Mouse (Mus musculus) lung, postnatal 14 days (tissue): ENCODE results near the gene Crtc1.

ENCODE experiments used
- DNase-seq: peaks from one replicate; pipeline ENCODE4 v3.0.0; 2021

Crtc1 gene

DNA sequence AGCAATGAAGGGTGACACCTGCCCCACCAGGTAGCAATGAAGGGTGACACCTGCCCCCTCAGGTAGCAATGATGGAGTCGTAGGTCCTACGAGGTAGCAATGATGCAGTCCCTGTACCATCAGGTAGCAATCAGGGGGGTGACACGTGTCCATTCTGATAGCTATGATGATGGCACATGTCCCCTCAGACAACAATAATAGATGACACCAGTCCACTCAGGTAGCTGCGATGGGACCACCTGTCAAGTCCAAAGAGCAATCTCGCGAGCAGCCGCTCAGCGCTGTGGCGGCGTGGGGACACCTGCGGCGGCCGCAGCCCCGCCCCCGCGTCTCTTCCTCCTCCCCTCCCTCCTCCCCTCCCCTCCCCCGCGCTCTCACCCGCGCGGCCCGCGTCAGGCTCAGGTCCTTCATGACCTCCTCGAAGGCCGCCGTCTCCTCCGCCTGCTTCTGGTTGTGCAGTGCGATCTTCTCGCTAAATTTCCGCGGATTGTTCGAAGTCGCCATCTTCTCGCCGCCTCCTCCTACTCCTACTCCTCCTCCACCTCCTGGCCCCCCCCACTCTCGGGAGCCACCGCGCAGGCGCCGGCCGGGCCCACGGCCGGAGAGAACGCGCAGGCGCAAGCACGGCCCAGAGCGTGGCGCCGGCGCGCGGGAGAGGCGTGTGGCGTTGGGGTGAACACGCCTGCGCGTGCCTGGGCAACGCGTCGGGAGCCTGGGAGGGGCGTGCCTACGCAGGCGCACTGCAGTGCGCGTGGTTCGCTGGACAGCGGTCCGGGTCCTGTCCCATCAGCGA lies at the start of gene Crtc1:
Gene Crtc1 (minus strand): TSS at position 525 of the 793 bp plus-strand sequence.
- peak; percentile 97 for DNase-seq

DNA sequence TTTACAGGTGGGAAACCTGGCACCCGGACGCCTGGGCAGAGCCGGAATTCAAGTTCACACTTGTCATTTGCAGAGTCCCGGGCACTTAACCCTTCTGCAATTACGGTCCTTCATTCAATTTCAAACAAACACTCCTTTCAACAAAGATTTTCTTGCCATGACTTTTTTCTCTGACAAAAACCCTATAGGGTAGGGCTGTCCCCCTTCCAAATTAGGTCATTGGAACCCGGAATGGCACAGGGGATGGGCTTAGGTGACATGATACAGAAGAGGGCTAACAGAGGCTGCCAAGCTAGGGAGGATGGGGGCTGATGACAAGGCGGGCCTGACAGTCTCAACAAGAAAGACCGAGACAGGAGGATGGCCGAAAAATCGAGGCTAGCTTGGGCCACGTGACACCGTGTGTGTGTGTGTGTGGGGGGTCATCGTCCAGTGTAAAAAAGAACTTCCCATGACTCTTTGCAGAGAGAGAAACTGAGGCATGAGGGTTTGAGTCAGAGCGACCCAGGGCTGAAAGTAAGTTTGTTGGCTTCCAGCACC lies 49.6 kb upstream of the Crtc1 start:
- DNase-seq = no peak

DNA sequence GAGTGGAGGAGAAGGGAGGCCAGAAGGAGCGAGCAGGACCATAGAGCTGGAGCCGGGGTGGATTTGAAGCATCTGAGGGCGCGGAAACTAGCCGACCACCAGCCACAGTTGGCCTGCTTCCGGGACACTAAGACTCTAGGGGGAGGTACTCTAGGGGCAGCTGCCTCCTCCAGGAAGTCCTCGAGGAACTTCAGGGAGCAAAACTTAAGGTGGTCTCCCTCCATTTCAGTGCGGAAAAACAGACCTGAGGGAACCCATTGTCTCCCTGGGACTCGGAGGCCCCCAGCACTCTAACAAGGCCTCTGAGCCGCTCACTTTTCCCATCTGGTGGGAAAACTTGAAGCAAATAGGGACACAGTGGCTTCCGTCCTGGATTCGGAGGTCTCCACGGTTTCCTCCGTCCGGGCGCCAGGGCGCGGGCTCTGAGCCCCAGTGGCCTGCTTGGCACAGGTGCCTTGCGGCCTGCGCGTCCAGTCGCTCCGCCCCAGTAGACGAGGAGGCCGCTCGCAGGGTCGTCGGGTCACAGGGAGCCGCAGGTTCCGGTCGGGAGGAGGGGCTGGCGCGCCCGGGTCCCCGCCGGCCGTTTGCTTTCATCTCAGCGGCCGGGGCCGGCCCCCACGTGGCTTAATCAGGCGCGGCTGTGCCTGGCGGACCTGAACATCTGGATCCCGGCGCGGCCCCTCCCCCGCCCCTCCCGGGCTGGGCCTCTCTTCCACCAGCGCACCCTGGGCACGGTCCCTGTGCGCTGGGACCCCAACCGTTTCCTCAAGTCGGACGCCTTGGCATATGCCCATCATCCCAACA lies 48.8 kb upstream of the Crtc1 start:
- peak; percentile 54 for DNase-seq

GRCm38 (mm10) chr8:70486941-70487520 lies 47.7 kb upstream of the Crtc1 start, which contains the start of gene Tmem59l:
Tmem59l (minus strand) TSS chr8:70487358.
- no peak for DNase-seq

GRCm38 (mm10) chr8:70486191-70486681 lies 46.9 kb upstream of the Crtc1 start:
- DNase-seq = no peak

DNA sequence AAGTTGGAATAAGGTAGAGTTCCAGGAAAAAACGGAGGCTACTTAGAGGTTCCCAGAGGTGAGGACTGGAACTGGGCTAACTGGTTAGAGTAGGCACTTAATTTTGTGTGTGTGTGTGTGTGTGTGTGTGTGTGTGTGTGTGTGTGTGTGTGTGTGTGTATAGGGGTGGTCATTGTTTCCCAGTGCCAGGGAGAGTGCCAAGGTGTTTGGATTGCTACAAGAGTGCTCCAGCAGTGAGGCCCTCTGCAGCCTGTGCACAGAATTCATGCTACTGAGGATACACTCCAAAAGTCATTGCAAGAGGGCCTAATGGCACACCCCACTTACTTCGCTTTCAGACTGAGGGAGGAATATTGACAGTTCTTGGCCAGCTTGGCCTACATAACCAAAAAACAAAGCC lies 43.6 kb upstream of the Crtc1 start:
- no peak for DNase-seq

GRCm38 (mm10) chr8:70481908-70482307 lies 42.5 kb upstream of the Crtc1 start:
- DNase-seq = no peak

DNA sequence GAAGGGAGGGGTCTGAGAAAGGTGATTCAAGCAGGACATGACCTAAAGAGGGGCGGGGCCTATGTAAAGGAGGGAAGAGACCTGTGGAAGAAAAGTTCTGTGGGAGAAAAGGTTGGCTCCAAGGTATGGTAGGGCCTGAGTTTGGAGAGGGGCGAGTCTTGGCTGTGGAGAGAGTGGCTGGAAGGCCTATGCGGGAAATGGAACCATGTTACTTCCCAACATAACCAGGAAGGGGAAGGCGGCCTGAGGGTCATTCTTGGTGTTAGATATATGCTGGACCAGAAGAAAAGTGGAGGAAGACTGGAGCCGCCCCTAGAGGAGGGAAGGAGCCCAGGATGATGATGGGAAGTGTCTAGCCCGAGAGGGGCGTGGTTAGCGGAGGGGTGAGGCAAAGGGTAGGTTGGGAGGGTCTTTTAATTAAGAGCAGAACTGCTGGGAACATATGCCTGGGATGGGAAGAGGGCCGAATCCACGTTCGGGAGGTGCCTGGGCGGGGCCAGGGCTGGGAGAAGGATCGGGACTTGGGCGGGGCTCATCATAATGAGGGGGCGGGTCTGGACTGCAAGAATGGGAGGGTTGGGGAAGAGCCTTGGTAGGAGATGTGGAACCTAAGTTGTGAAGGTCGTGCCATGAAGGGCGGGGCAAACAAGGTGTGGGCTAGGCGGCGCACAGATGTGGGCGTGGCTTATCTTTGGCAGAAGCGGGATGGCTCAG lies 38.0 kb upstream of the Crtc1 start:
- no peak for DNase-seq

GRCm38 (mm10) chr8:70476333-70477268 lies 37.2 kb upstream of the Crtc1 start, which contains the start of gene Klhl26:
Klhl26 (minus strand) TSS chr8:70476968.
- peak; percentile 98 for DNase-seq

DNA sequence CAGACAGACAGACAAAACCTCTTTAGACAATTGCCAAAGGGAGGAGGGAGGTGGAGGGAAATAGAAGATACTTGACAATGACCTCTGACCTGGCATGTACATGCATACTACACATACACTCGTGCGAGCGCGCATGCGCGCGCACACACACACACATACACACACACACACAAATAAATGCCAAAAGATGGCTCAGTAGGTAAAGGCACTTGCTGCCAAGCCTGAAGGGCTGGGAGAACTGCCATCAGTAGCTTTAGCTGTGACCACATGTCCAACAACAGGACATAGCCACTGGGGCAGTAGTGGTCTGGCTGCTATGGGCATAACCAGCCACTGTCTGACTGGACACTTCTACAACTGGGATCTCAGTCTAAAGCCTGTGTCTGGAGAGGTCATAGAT lies 32.5 kb upstream of the Crtc1 start:
- DNase-seq = no peak

DNA sequence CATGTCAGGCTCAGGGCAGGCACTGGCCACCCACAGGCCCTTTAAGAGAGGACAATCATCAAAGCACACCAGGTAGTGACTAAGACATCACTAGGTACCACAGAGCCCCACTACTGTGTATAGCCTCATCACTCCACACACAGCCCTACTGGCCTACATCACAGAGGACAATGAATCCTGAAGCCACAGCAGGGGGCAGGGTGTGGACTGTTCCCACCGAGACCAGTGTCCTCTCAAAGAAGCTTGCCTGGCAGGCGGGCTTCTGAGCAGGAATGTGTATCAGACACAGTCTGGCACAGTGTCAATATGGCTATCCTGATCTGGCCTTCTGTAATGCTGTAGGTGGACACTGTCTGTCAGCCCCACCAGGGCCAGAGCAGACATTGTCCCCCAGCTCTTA lies 30.6 kb upstream of the Crtc1 start:
- no peak for DNase-seq

DNA sequence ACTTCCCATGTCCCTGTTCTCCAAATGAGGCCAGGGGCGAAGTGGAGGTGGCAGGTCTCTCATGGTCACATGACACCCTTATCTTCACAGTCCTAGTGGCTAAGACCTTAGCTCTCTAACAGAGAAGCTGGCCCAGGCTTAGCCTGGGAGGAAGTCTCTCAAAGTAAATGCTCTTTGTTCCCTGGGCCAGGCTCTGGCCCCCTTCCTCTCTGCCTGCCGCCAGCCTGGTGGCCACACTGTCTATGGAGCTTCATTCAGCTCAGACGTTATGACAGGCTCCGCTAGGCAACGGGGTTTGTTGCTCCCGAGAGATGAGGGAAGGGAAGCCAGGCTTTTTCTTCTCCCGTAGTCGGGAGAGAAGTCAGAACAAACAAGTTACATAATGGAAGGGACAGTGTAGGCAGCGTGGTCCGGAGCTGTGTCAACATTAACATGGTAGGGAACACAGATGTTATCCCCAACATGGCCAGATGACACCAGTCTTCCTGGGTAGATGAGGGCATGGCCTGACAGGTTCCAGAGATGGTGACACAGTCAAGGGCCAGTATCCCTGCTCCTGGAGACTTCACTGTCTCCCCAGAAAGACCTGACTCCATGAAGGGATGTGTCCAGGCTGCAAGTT lies 30.0 kb upstream of the Crtc1 start:
- DNase-seq = no peak

GRCm38 (mm10) chr8:70468733-70469132 lies 29.4 kb upstream of the Crtc1 start:
- DNase-seq = no peak

GRCm38 (mm10) chr8:70467907-70468306 lies 28.5 kb upstream of the Crtc1 start:
- DNase-seq = no peak

- no peak for DNase-seq
These were observed 27.9 kb upstream of the Crtc1 start for GRCm38 (mm10) chr8:70467229-70467725.

DNA sequence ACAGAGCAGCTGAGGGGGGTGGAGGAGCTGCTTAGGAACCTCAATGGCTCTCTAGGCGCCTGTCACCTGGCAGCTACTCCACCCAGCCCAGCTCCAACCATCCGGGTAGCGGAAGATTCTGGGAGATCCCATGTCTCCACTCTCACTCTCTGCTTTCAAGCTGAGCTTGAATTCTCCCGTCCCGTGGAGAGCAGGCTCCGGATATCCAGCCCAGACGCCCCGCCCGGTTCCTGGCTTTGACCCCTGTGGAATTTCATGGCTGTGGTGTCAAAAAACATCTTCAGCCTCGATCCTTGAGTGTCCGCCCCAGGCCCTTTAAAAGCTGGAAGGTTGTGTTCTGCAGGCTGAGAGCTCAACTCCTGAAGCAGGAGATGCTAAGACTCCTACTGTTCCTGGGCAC lies 27.4 kb upstream of the Crtc1 start:
- no peak for DNase-seq

GRCm38 (mm10) chr8:70466305-70466704 lies 26.9 kb upstream of the Crtc1 start:
- DNase-seq = no peak

- no peak for DNase-seq
These were observed 26.3 kb upstream of the Crtc1 start for GRCm38 (mm10) chr8:70465701-70466100.

- DNase-seq = no peak
These were observed 24.8 kb upstream of the Crtc1 start for GRCm38 (mm10) chr8:70464162-70464561.

- DNase-seq = no peak
These were observed 23.9 kb upstream of the Crtc1 start for GRCm38 (mm10) chr8:70463306-70463705.

DNA sequence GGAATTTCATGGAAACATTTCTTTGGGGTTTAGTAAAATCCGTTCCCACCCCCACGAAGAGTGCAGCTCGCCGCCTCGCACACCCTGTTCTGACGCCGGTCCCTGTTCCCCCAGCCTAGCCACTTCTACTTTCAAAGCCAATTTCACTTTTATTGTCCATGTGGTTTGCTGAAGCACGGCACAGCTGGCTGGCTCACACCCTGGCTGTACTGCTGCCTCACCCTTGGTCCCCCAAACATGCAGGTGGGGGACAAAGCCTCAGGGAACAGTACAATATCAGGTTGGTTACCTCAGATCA lies 23.1 kb upstream of the Crtc1 start:
- no peak for DNase-seq
